Mouse (Mus musculus): ENCODE measurements around the gene Rbm42. TPM values are rescaled to one million over a fixed set of nuclear protein-coding genes. Genes with fewer than 3 reads are reported as not detected.

The Rbm42 gene
- polyA plus RNA-seq (2012; rRNA removed; ENCODE audit: low replicate concordance): 73.7 and 104 TPM in 2 replicates

GRCm38 (mm10) chr7:30649591-30650540 is at the start of gene Rbm42:
Rbm42 (minus strand) TSS chr7:30650317.

GRCm38 (mm10) chr7:30698589-30698988 is 48.5 kb upstream of the Rbm42 start, which contains the start of gene 2200002J24Rik:
2200002J24Rik (plus strand) TSS chr7:30698926.

GRCm38 (mm10) chr7:30671480-30671879 is 21.4 kb upstream of the Rbm42 start, which contains the start of gene Pmis2:
Pmis2 (minus strand) TSS chr7:30671605.

DNA sequence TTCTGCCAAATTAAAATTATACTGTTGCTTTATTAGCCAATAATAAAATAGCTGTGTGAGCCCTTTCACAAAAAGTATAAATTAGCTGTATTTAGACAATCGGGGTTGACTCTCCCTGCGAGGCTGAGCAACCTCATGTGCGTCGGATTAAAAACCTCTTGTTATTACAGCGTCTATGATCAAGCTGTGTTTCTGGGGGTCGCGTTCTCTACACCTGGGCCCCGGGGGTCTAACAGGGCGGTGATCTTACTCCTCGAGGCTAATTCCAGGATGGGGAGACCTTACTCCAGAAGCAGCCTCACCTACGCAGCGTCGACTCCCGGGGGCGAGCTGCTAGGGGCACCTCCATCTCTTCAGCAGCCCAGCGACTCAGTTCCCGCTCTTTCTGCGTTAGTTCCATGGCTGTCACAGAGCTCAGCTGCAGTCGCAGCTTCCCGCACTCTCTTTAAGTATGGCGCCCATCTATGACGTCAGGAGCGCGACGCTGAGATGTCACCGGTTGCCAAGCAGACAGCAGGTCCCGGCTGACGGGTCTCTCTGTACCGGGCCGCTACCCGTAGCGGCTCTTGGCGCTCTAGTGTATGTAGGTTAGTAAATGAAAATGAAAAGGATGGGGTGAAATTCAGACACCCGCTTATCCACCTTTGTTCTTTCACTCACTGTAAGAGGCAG is 14.5 kb upstream of the Rbm42 start, which contains the start of gene Haus5:
TSS of gene Haus5 (minus strand) at position 466 of the 672 bp plus-strand sequence.

GRCm38 (mm10) chr7:30635752-30636151 is 14.4 kb downstream of the Rbm42 start, which contains the start of gene Etv2:
Etv2 (minus strand) TSS chr7:30635852.

GRCm38 (mm10) chr7:30625530-30626384 is 24.4 kb downstream of the Rbm42 start, which contains the start of gene Cox6b1:
Cox6b1 (minus strand) TSS chr7:30626151.

GRCm38 (mm10) chr7:30612654-30613402 is 37.3 kb downstream of the Rbm42 start, which contains the start of gene Upk1a:
Upk1a (minus strand) TSS chr7:30612847.

GRCm38 (mm10) chr7:30598786-30599185 is 51.3 kb downstream of the Rbm42 start, which contains the start of gene Zbtb32:
Zbtb32 (minus strand) TSS chr7:30598909.

Other genes with a start within 250 kb of the Rbm42 start
- gene Tyrobp, start 236.6 kb downstream of the Rbm42 start, polyA plus RNA-seq (2012; rRNA removed; ENCODE audit: low replicate concordance): 49.1 and 124 TPM in 2 replicates
- 11.5 and 53.7 TPM in 2 replicates for gene Hcst, start 230.5 kb downstream of the Rbm42 start, polyA plus RNA-seq (2012; rRNA removed; ENCODE audit: low replicate concordance)
- 5.3 and 8.6 TPM in 2 replicates for gene Nfkbid, start 228.6 kb downstream of the Rbm42 start, polyA plus RNA-seq (2012; rRNA removed; ENCODE audit: low replicate concordance)
- 24.5 and 168 TPM in 2 replicates for gene Aplp1, start 204.8 kb downstream of the Rbm42 start, polyA plus RNA-seq (2012; rRNA removed; ENCODE audit: low replicate concordance)
- gene Kirrel2, start 192.6 kb downstream of the Rbm42 start, polyA plus RNA-seq (2012; rRNA removed; ENCODE audit: low replicate concordance): 0.39 TPM in 1 of 2 replicates, not detected in the other
- gene Nphs1, start 192.0 kb downstream of the Rbm42 start, polyA plus RNA-seq (2012; rRNA removed; ENCODE audit: low replicate concordance): 2.5 TPM in 1 of 2 replicates, not detected in the other
- gene Prodh2, start 156.7 kb downstream of the Rbm42 start, polyA plus RNA-seq (2012; rRNA removed; ENCODE audit: low replicate concordance): 2.3 and 37.6 TPM in 2 replicates
- gene Arhgap33, start 115.3 kb downstream of the Rbm42 start, polyA plus RNA-seq (2012; rRNA removed; ENCODE audit: low replicate concordance): 10.8 and 15.1 TPM in 2 replicates
- gene Hspb6, start 98.1 kb downstream of the Rbm42 start, polyA plus RNA-seq (2012; rRNA removed; ENCODE audit: low replicate concordance): 56.3 and 114 TPM in 2 replicates
- 3.6 and 5.5 TPM in 2 replicates for gene Proser3, start 98.0 kb downstream of the Rbm42 start, polyA plus RNA-seq (2012; rRNA removed; ENCODE audit: low replicate concordance)
- 28.6 and 40.9 TPM in 2 replicates for gene Lin37, start 90.5 kb downstream of the Rbm42 start, polyA plus RNA-seq (2012; rRNA removed; ENCODE audit: low replicate concordance)
- gene U2af1l4, start 87.0 kb downstream of the Rbm42 start, polyA plus RNA-seq (2012; rRNA removed; ENCODE audit: low replicate concordance): 56.6 and 64.2 TPM in 2 replicates
- 0.55 and 1.2 TPM in 2 replicates for gene Gm49396, start 87.0 kb downstream of the Rbm42 start, polyA plus RNA-seq (2012; rRNA removed; ENCODE audit: low replicate concordance)
- 105 and 155 TPM in 2 replicates for gene Psenen, start 86.7 kb downstream of the Rbm42 start, polyA plus RNA-seq (2012; rRNA removed; ENCODE audit: low replicate concordance)
- 12.6 and 14.4 TPM in 2 replicates for gene Igflr1, start 84.9 kb downstream of the Rbm42 start, polyA plus RNA-seq (2012; rRNA removed; ENCODE audit: low replicate concordance)
- 31.9 and 38.5 TPM in 2 replicates for gene Kmt2b, start 61.6 kb downstream of the Rbm42 start, polyA plus RNA-seq (2012; rRNA removed; ENCODE audit: low replicate concordance)
- 2.3 and 3.2 TPM in 2 replicates for gene Zbtb32, start 51.4 kb downstream of the Rbm42 start, polyA plus RNA-seq (2012; rRNA removed; ENCODE audit: low replicate concordance)
- 1.1 and 3.8 TPM in 2 replicates for gene Upk1a, start 37.5 kb downstream of the Rbm42 start, polyA plus RNA-seq (2012; rRNA removed; ENCODE audit: low replicate concordance)
- 382 and 584 TPM in 2 replicates for gene Cox6b1, start 24.2 kb downstream of the Rbm42 start, polyA plus RNA-seq (2012; rRNA removed; ENCODE audit: low replicate concordance)
- gene Etv2, start 14.5 kb downstream of the Rbm42 start, polyA plus RNA-seq (2012; rRNA removed; ENCODE audit: low replicate concordance): not detected in 2 replicates
- 4.7 and 7.0 TPM in 2 replicates for gene Haus5, start 14.7 kb upstream of the Rbm42 start, polyA plus RNA-seq (2012; rRNA removed; ENCODE audit: low replicate concordance)
- gene Pmis2, start 21.3 kb upstream of the Rbm42 start, polyA plus RNA-seq (2012; rRNA removed; ENCODE audit: low replicate concordance): not detected in 2 replicates
- 10.2 and 19.1 TPM in 2 replicates for gene 2200002J24Rik, start 48.6 kb upstream of the Rbm42 start, polyA plus RNA-seq (2012; rRNA removed; ENCODE audit: low replicate concordance)
- gene Atp4a, start 61.9 kb upstream of the Rbm42 start, polyA plus RNA-seq (2012; rRNA removed; ENCODE audit: low replicate concordance): 0.88 and 2.5 TPM in 2 replicates
- gene Tmem147, start 79.2 kb upstream of the Rbm42 start, polyA plus RNA-seq (2012; rRNA removed; ENCODE audit: low replicate concordance): 237 and 269 TPM in 2 replicates
- gene Gapdhs, start 93.4 kb upstream of the Rbm42 start, polyA plus RNA-seq (2012; rRNA removed; ENCODE audit: low replicate concordance): not detected in 2 replicates
- gene Sbsn, start 101.2 kb upstream of the Rbm42 start, polyA plus RNA-seq (2012; rRNA removed; ENCODE audit: low replicate concordance): 0.18 and 0.44 TPM in 2 replicates
- gene Dmkn, start 113.4 kb upstream of the Rbm42 start, polyA plus RNA-seq (2012; rRNA removed; ENCODE audit: low replicate concordance): 1.8 and 2.2 TPM in 2 replicates
- gene Krtdap, start 137.6 kb upstream of the Rbm42 start, polyA plus RNA-seq (2012; rRNA removed; ENCODE audit: low replicate concordance): not detected in 2 replicates
- 13.3 and 15.3 TPM in 2 replicates for gene Ffar2, start 173.5 kb upstream of the Rbm42 start, polyA plus RNA-seq (2012; rRNA removed; ENCODE audit: low replicate concordance)
- 1.8 and 1.9 TPM in 2 replicates for gene Ffar3, start 205.9 kb upstream of the Rbm42 start, polyA plus RNA-seq (2012; rRNA removed; ENCODE audit: low replicate concordance)
- 0.26 and 0.87 TPM in 2 replicates for gene Ffar1, start 211.2 kb upstream of the Rbm42 start, polyA plus RNA-seq (2012; rRNA removed; ENCODE audit: low replicate concordance)
- gene Cd22, start 230.0 kb upstream of the Rbm42 start, polyA plus RNA-seq (2012; rRNA removed; ENCODE audit: low replicate concordance): 0.71 and 3.5 TPM in 2 replicates